ENCODE assay signal across 22 mouse cellular contexts in genomic region chr8:91975460-91975859, GRCm38 (mm10).
DNase-seq lines count a peak whose midpoint lies in the region; ATAC-seq and TF ChIP-seq lines count a peak whose summit lies in the region.
"Had no signal": no experiment of that assay in that cellular context is flagged by ENCODE, and none has a peak within 500 bp of the region (broad histone marks: within the 10 kb centered on the region; RNA-seq: fewer than 3 reads in every experiment).

No protein-coding gene starts in this region.

- H3K4me1 ChIP-seq in heart, embryonic 16.5 days (ENCODE audit: control insufficient read depth, insufficient read depth, low read length) = peaks cover 7% of the 10 kb centered on the region
- H3K4me1 ChIP-seq in heart, postnatal 0 days (ENCODE audit: control insufficient read depth, insufficient read depth) = 0 out of 2 replicates have a peak, but pooled peaks cover 12% of the 10 kb centered on the region
- H3K4me1 ChIP-seq in heart, embryonic 10.5 days = peaks cover 11% of the 10 kb centered on the region; the same call in 1 of the 2 replicates
- H3K4me1 ChIP-seq in hindbrain, embryonic 10.5 days (replicated peaks) = peaks cover 27% of the 10 kb centered on the region
- H3K4me1 ChIP-seq in hindbrain, postnatal 0 days (ENCODE audit: insufficient read depth, low read length) = no peaks in the 10 kb centered on the region
- H3K4me1 ChIP-seq in midbrain, embryonic 10.5 days = peaks cover 34% of the 10 kb centered on the region
- 0 out of 2 replicates have a peak, but pooled peaks cover 2% of the 10 kb centered on the region for H3K4me1 ChIP-seq in midbrain, embryonic 11.5 days (ENCODE audit: control insufficient read depth, insufficient read depth, low read length)

- no peak for DNase-seq in heart, adult 18-20 months
- no peak for DNase-seq in heart, postnatal 0 days (ENCODE audit: low spot score)
- no peak for DNase-seq in heart, embryonic 10.5 days (ENCODE audit: low spot score)
- DNase-seq in hindbrain, embryonic 10.5 days (ENCODE audit: low spot score) = no peak
- no peak for DNase-seq in hindbrain, postnatal 0 days (ENCODE audit: low spot score)
- DNase-seq in midbrain, embryonic 10.5 days (ENCODE audit: low spot score) = no peak
- no peak for DNase-seq in midbrain, embryonic 11.5 days (ENCODE audit: low spot score, missing footprints)
- DNase-seq: adrenal gland, adult 2 months; adrenal gland, adult 8-10 months; adrenal gland, postnatal 10 days; adrenal gland, postnatal 14 days; adrenal gland, postnatal 25 days; adrenal gland, postnatal 36 days; B cell, adult 2 months; cerebellum, adult 11 months; cerebellum, adult 11-12 months had no signal

- no peak overlapping the region for H3K4me2 ChIP-seq in heart, embryonic 16.5 days (ENCODE audit: low read depth, low read length)
- no peak overlapping the region for H3K4me2 ChIP-seq in heart, postnatal 0 days (ENCODE audit: low read depth, low read length)
- H3K4me2 ChIP-seq in hindbrain, postnatal 0 days (ENCODE audit: low read depth, low read length) = no peak overlapping the region
- H3K4me2 ChIP-seq in midbrain, embryonic 11.5 days = no peak overlapping the region

- TF ChIP-seq CTCF in heart, postnatal 0 days (IDR thresholded peaks at IDR 0.05; ENCODE audit: low read depth) = no peak
- TF ChIP-seq CTCF in hindbrain, postnatal 0 days (IDR thresholded peaks at IDR 0.05; ENCODE audit: low read depth) = no peak

- H3K27me3 ChIP-seq in heart, embryonic 16.5 days (ENCODE audit: control insufficient read depth, insufficient read depth, low read length) = no peaks in the 10 kb centered on the region; the same call in 1 of the 2 replicates
- H3K27me3 ChIP-seq in heart, postnatal 0 days (ENCODE audit: control insufficient read depth, insufficient read depth, low read length) = no peaks in the 10 kb centered on the region
- H3K27me3 ChIP-seq in heart, embryonic 10.5 days (ENCODE audit: insufficient read depth, poor library complexity, severe bottlenecking) = peaks cover 75% of the 10 kb centered on the region
- peaks cover 30% of the 10 kb centered on the region for H3K27me3 ChIP-seq in hindbrain, embryonic 10.5 days (ENCODE audit: insufficient read depth, poor library complexity, severe bottlenecking)
- no peaks in the 10 kb centered on the region for H3K27me3 ChIP-seq in hindbrain, postnatal 0 days (ENCODE audit: insufficient read depth, low read length)
- H3K27me3 ChIP-seq in midbrain, embryonic 10.5 days (ENCODE audit: low read depth, poor library complexity, severe bottlenecking) = peaks cover 14% of the 10 kb centered on the region
- no peaks in the 10 kb centered on the region for H3K27me3 ChIP-seq in midbrain, embryonic 11.5 days (ENCODE audit: control insufficient read depth, insufficient read depth, low read length)
- H3K27me3 ChIP-seq: CH12.LX, Patski had no signal

- no peak overlapping the region for H3K4me3 ChIP-seq in heart, embryonic 16.5 days (ENCODE audit: low read length)
- no peak overlapping the region for H3K4me3 ChIP-seq in heart, postnatal 0 days (ENCODE audit: low read depth, low read length)
- no peak overlapping the region for H3K4me3 ChIP-seq in heart, embryonic 10.5 days
- H3K4me3 ChIP-seq in hindbrain, embryonic 10.5 days = no peak overlapping the region
- H3K4me3 ChIP-seq in hindbrain, postnatal 0 days (ENCODE audit: low read length) = no peak overlapping the region
- H3K4me3 ChIP-seq in midbrain, embryonic 10.5 days = no peak overlapping the region
- no peak overlapping the region for H3K4me3 ChIP-seq in midbrain, embryonic 11.5 days (ENCODE audit: low read depth, low read length)

- H3K36me3 ChIP-seq in heart, embryonic 16.5 days (ENCODE audit: control insufficient read depth, insufficient read depth) = no peaks in the 10 kb centered on the region
- no peaks in the 10 kb centered on the region for H3K36me3 ChIP-seq in heart, postnatal 0 days (replicated peaks; ENCODE audit: control insufficient read depth, insufficient read depth, low read length)
- H3K36me3 ChIP-seq in heart, embryonic 10.5 days = no peaks in the 10 kb centered on the region
- H3K36me3 ChIP-seq in hindbrain, embryonic 10.5 days = no peaks in the 10 kb centered on the region
- no peaks in the 10 kb centered on the region for H3K36me3 ChIP-seq in hindbrain, postnatal 0 days (ENCODE audit: insufficient read depth, low read length)
- no peaks in the 10 kb centered on the region for H3K36me3 ChIP-seq in midbrain, embryonic 10.5 days
- no peaks in the 10 kb centered on the region for H3K36me3 ChIP-seq in midbrain, embryonic 11.5 days (ENCODE audit: control insufficient read depth, insufficient read depth, low read length)
- H3K36me3 ChIP-seq: G1E had no signal

- no peak for TF ChIP-seq EP300 in heart, postnatal 0 days (IDR thresholded peaks at IDR 0.05; ENCODE audit: low read depth)

- ATAC-seq in heart, embryonic 16.5 days (replicated peaks; ENCODE audit: extremely low read depth, insufficient read depth, low FRiP score) = peak; percentile 58; the same call in 1 of the 2 replicates
- peak; percentile 59 for ATAC-seq in heart, postnatal 0 days (ENCODE audit: insufficient read depth, low read depth)
- no peak for ATAC-seq in hindbrain, postnatal 0 days
- no peak for ATAC-seq in midbrain, embryonic 11.5 days (ENCODE audit: low FRiP score)
- ATAC-seq: activated CD4-positive, CD25-positive, alpha-beta regulatory T cell, adult 4 months; CD4-positive, CD25-positive, alpha-beta regulatory T cell, adult 4 months; Patski had no signal

- no peak overlapping the region for H3K27ac ChIP-seq in heart, embryonic 16.5 days (ENCODE audit: low read length)
- H3K27ac ChIP-seq in heart, postnatal 0 days (ENCODE audit: low read depth) = no peak overlapping the region
- no peak overlapping the region for H3K27ac ChIP-seq in heart, embryonic 10.5 days
- H3K27ac ChIP-seq in hindbrain, embryonic 10.5 days = 0 out of 2 replicates have a peak overlapping the region, but pooled peaks have one; percentile 8
- no peak overlapping the region for H3K27ac ChIP-seq in hindbrain, postnatal 0 days
- 0 out of 2 replicates have a peak overlapping the region, but pooled peaks have one; percentile 46 for H3K27ac ChIP-seq in midbrain, embryonic 10.5 days (replicated peaks)
- no peak overlapping the region for H3K27ac ChIP-seq in midbrain, embryonic 11.5 days (ENCODE audit: low read depth, low read length)

- H3K9ac ChIP-seq in heart, embryonic 16.5 days (ENCODE audit: low read length) = no peak overlapping the region
- no peak overlapping the region for H3K9ac ChIP-seq in heart, postnatal 0 days (replicated peaks; ENCODE audit: low read depth, low read length)
- H3K9ac ChIP-seq in hindbrain, postnatal 0 days (replicated peaks; ENCODE audit: low read length) = no peak overlapping the region
- no peak overlapping the region for H3K9ac ChIP-seq in midbrain, embryonic 11.5 days (ENCODE audit: low read length)

- 86% methylated on average over 2 of the region's 2 CpGs for WGBS in heart, embryonic 16.5 days
- 86% methylated on average over 2 of the region's 2 CpGs for WGBS in heart, postnatal 0 days
- WGBS in heart, embryonic 10.5 days = 86% methylated on average over 2 of the region's 2 CpGs
- 79% methylated on average over 2 of the region's 2 CpGs for WGBS in hindbrain, embryonic 10.5 days
- 93% methylated on average over 2 of the region's 2 CpGs for WGBS in hindbrain, postnatal 0 days
- 86% methylated on average over 2 of the region's 2 CpGs for WGBS in midbrain, embryonic 10.5 days
- WGBS in midbrain, embryonic 11.5 days = 88% methylated on average over 2 of the region's 2 CpGs

- H3K9me3 ChIP-seq in heart, embryonic 16.5 days (replicated peaks; ENCODE audit: control insufficient read depth, low read length) = no peaks in the 10 kb centered on the region
- no peaks in the 10 kb centered on the region for H3K9me3 ChIP-seq in heart, postnatal 0 days (replicated peaks; ENCODE audit: control insufficient read depth, low read length)
- no peaks in the 10 kb centered on the region for H3K9me3 ChIP-seq in heart, embryonic 10.5 days
- H3K9me3 ChIP-seq in hindbrain, embryonic 10.5 days = no peaks in the 10 kb centered on the region
- no peaks in the 10 kb centered on the region for H3K9me3 ChIP-seq in hindbrain, postnatal 0 days (ENCODE audit: low read length)
- no peaks in the 10 kb centered on the region for H3K9me3 ChIP-seq in midbrain, embryonic 10.5 days (replicated peaks)
- no peaks in the 10 kb centered on the region for H3K9me3 ChIP-seq in midbrain, embryonic 11.5 days (ENCODE audit: control insufficient read depth, low read length)

Comparison
In these comparisons a context has a peak if more than half of its experiments do, and no peak if none do; other contexts are left out.
1. H3K27ac ChIP-seq: peak in hindbrain, embryonic 10.5 days (single experiment) and midbrain, embryonic 10.5 days (single experiment); none in heart, embryonic 16.5 days (single experiment), heart, postnatal 0 days (single experiment), heart, embryonic 10.5 days (single experiment), hindbrain, postnatal 0 days (single experiment) and midbrain, embryonic 11.5 days (single experiment).
2. ATAC-seq: peak in heart, embryonic 16.5 days (single experiment) and heart, postnatal 0 days (single experiment); none in hindbrain, postnatal 0 days (single experiment) and midbrain, embryonic 11.5 days (single experiment).